Mouse (Mus musculus) erythroid progenitor cell, adult 5-6 weeks (primary cell): ENCODE measurements around the gene Zbtb44. TPM values are rescaled to one million over a fixed set of nuclear protein-coding genes. Genes with fewer than 3 reads are reported as not detected.

Source experiments
- ATAC-seq: replicated peaks from 2 replicates; pipeline ENCODE4 v1.8.0; 2016; ENCODE audit warnings: moderate number of reproducible peaks, mild to moderate bottlenecking, moderate TSS enrichment, inconsistent platforms; ENCODE audit not compliant: poor library complexity, low FRiP score, severe bottlenecking
- total RNA-seq, 2 experiments: library from RNA; stranded (forward) in 1 of 2; stranded (reverse) in 1 of 2; fragments of 150-400 nt in 1 of 2; fragments of 186-747, 209-891 nt in 1 of 2; gene quantifications; 2 replicates each; pipeline versions ENCODE4 v1.2.3 to v1.2.4; 2015 to 2017; ENCODE audit warnings: low replicate concordance in 2 of 2

Gene Zbtb44
- total RNA-seq, 2 experiments from 2014 or later = 35.1 to 36.5 TPM

- no peak for ATAC-seq
Observed at GRCm38 (mm10) chr9:31097088-31098082, 66.9 kb downstream of the Zbtb44 start.

GRCm38 (mm10) chr9:31098118-31098517 is 67.7 kb downstream of the Zbtb44 start:
- ATAC-seq = no peak

GRCm38 (mm10) chr9:31108464-31108863 is 78.0 kb downstream of the Zbtb44 start:
- ATAC-seq = no peak

GRCm38 (mm10) chr9:31115586-31115985 is 85.1 kb downstream of the Zbtb44 start:
- ATAC-seq = no peak

- ATAC-seq = no peak
Observed at GRCm38 (mm10) chr9:31117088-31117487, 86.6 kb downstream of the Zbtb44 start.

- ATAC-seq = no peak
Observed at GRCm38 (mm10) chr9:31117488-31117887, 87.0 kb downstream of the Zbtb44 start.

- no peak for ATAC-seq
Observed at GRCm38 (mm10) chr9:31118520-31119298, 88.3 kb downstream of the Zbtb44 start.

GRCm38 (mm10) chr9:31119405-31119804 is 89.0 kb downstream of the Zbtb44 start:
- no peak for ATAC-seq

- no peak for ATAC-seq
Observed at GRCm38 (mm10) chr9:31119882-31120532, 89.6 kb downstream of the Zbtb44 start.

- ATAC-seq = no peak
Observed at GRCm38 (mm10) chr9:31120533-31120915, 90.1 kb downstream of the Zbtb44 start.

GRCm38 (mm10) chr9:31122464-31123030 is 92.1 kb downstream of the Zbtb44 start:
- no peak for ATAC-seq

Other genes starting within 250 kb of the Zbtb44 start
- gene Adamts15, start 108.2 kb upstream of the Zbtb44 start, total RNA-seq (2015; ENCODE audit: low replicate concordance) = not detected in 2 replicates
- gene Adamts15, start 108.2 kb upstream of the Zbtb44 start, total RNA-seq (2017; ENCODE audit: low replicate concordance) = 0.13 TPM in 1 of 2 replicates, not detected in the other
- not detected in 2 replicates for gene Adamts8, start 88.1 kb upstream of the Zbtb44 start, total RNA-seq (2015; ENCODE audit: low replicate concordance)
- gene Adamts8, start 88.1 kb upstream of the Zbtb44 start, total RNA-seq (2017; ENCODE audit: low replicate concordance) = not detected in 2 replicates
- 0.36 TPM in 1 of 2 replicates, not detected in the other for gene St14, start 101.2 kb downstream of the Zbtb44 start, total RNA-seq (2015; ENCODE audit: low replicate concordance)
- 0.90 TPM in 1 of 2 replicates, not detected in the other for gene St14, start 101.2 kb downstream of the Zbtb44 start, total RNA-seq (2017; ENCODE audit: low replicate concordance)
- 268 and 297 TPM in 2 replicates for gene Aplp2, start 181.2 kb downstream of the Zbtb44 start, total RNA-seq (2015; ENCODE audit: low replicate concordance)
- 307 and 428 TPM in 2 replicates for gene Aplp2, start 181.2 kb downstream of the Zbtb44 start, total RNA-seq (2017; ENCODE audit: low replicate concordance)
- gene Prdm10, start 249.9 kb downstream of the Zbtb44 start, total RNA-seq (2015; ENCODE audit: low replicate concordance) = 25.6 and 25.9 TPM in 2 replicates
- gene Prdm10, start 249.9 kb downstream of the Zbtb44 start, total RNA-seq (2017; ENCODE audit: low replicate concordance) = 30.8 and 32.2 TPM in 2 replicates